Mouse (Mus musculus): ENCODE measurements around the gene 4930469K13Rik. TPM values are rescaled to one million over a fixed set of nuclear protein-coding genes. Genes with fewer than 3 reads are reported as not detected.
"Not testable (repeated sequence)": the region's sequence is repeated elsewhere in the genome, so short reads cannot be mapped to it uniquely, and the experiment has no call there.

Gene 4930469K13Rik
- not detected for total RNA-seq (2021)
- long read RNA-seq, experiment 1: 0 reads
- long read RNA-seq, experiment 2: 0 reads

DNA sequence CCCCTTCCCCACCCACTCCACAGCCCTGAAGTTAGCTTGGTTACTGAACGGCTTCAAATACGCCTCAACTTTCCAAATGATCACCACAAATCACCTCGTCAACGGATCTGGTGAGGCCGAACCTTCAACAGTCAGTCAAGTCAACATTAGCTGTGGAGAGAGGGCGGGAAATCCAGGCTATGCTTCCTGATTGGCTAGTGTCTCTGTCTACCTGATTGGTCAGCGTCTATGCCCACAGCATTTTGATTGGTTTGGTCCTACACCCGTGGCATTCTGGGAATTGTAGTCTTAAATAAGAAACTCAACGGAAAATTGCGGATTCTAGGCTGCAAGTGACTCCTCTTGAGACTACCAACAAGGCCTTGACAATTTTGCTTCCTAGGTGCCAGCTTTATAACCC lies at the start of gene 4930469K13Rik:
Gene 4930469K13Rik, minus strand, starts transcription at position 133 of the 400 bp plus-strand sequence.
- no peak for DNase-seq (ENCODE audit: low spot score in 2 of 2)

DNA sequence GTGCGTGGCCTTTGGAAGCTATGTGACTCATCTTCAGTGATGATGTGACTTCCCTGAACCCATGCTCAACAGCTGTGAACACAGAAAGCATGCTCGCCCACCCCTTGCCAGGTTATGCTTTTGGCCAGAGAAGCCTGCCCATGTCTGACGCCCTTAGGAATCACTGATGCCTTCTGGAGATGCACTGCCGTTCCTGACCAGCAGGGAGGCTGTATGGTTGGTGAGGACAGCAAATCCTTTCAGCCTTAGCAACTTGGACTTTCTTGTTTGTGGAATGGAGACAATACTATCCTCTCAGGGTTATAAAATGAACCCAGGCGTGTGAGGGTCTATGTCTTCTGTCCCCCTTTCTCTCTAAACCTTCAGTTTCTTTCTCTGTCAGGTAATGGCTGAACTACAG lies 48.6 kb upstream of the 4930469K13Rik start:
- DNase-seq (ENCODE audit: low spot score in 2 of 2): no peak

DNA sequence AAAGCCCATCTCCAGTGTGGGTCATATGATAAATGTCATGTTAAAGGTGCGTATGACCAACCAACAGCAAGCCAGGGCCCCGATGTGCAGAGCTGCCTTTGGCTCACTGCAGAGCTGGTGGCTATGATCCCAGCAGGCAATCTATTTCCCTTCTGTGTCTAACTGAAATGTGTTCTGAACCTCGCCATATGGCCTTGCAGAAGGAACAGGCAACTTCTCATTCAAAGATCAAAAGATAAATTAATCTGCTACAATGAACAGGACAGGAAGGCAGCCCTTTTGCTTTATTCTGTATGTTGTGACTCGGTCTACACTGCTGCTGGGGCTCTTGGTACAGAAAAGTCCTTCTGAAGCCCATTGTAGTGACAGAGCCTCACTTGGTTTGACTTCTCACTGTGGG lies 46.1 kb upstream of the 4930469K13Rik start:
- DNase-seq (ENCODE audit: low spot score in 2 of 2): no peak

DNA sequence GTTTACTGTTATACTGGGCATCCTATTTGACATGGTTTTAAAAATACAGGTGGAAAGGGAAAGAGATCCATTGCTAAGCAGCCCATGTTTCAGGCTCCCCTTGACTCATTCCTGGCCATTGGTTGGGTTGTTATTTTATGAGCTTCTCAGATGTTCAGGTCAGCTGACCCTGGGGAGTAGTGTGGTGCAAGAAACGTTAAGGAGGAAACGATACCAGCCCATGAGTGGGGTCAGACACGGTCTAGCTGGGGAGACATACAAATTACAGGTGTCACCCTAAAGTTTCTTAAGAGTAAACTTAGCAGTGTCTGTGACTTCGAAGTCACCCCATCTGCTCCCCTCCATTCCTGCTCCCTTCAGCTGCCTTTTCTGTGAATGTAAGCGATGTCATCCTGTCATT lies 45.6 kb upstream of the 4930469K13Rik start:
- no peak for DNase-seq (ENCODE audit: low spot score in 2 of 2)

DNA sequence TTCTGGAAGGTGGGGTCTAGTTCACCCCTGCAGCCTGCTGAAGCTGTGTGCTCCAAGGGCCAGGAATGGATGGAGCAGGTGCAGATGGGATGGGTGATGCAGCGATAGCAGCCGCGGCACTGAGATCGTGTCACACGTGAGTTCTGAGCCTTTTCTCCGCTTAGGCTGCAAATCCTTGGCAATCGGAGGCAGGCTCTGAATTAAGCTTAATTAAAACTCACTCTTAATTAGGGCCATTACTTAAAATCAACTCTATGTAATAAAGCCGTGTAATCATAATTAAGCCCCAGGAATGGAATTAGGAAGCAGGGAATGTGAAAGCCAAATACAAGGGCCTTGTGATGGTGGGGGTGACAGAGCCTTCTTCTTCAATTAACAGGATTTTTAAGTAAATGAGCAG lies 40.9 kb upstream of the 4930469K13Rik start:
- DNase-seq (ENCODE audit: low spot score in 2 of 2): no peak

DNA sequence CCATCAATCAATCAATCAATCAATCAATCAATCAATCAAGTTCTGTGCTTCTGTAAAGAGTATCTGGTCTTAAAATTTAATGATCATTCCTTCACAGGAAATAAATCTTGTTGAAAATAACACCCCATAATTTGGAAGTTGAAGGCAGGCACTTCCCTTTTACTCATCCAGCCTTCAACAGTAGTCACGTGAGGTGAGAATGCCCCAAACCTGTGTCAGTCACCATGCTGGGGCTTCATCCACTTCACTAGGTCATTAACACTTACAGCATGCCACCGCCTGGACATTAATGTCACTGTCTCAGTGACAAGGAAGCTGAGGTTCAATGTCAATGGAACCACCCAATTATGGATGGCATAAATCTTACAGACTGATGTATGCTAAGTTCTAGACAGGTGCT lies 30.1 kb upstream of the 4930469K13Rik start:
- DNase-seq (ENCODE audit: low spot score in 2 of 2): no peak

DNA sequence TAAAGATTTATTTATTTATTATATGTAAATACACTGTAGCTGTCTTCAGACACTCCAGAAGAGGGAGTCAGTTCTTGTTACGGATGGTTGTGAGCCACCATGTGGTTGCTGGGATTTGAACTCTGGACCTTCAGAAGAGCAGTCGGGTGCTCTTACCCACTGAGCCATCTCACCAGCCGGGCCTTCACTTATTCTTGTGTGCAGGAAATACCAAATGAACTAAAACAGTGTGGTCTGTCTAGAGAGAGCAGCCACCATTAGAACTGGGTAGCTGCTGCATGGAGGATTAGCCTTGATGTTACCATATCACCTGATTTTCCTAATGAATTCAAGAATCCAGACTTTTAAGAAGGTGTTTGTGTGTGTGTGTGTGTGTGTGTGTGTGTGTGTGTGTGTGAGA lies 27.4 kb upstream of the 4930469K13Rik start:
- DNase-seq (ENCODE audit: low spot score in 2 of 2): not testable (repeated sequence)

DNA sequence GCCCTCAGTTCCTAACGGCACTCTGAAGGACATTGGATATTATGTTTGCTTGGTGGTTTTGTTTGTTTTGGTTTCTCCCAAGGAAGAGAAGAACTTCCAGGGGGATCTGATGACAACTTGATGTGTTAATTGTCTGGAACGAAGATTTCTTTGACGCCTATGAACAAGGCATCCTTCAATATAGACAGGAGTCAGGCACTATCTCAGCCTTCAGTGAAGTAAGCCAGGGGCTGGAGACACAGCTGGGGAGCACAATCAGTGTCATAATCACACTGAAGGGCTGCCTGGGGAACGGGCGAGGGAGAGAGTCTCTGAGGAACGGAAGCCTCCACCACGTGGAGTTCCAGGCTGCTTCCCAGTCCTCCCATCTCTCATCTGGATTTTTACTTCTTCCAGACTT lies 26.5 kb upstream of the 4930469K13Rik start:
- DNase-seq (ENCODE audit: low spot score in 2 of 2): no peak

DNA sequence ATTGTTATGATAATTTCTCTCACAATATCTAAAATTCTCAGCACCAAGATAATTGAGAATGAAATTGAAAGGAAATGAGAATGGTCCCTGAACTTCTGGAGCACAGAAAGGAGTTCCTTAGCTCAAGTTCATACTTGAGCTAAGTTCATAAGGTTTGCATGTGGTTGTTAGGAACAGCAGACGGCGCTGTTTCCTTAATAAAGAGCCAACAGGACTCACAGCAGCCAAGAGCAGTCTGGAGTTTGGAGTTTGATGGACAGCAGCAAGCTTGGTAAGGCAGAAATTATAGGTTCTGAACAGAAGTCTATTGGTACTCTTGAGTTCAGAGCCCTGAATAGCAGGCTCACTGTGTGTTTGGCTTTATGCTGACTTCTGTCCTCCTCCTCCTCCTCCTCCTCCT lies 24.8 kb upstream of the 4930469K13Rik start:
- DNase-seq (ENCODE audit: low spot score in 2 of 2): no peak

DNA sequence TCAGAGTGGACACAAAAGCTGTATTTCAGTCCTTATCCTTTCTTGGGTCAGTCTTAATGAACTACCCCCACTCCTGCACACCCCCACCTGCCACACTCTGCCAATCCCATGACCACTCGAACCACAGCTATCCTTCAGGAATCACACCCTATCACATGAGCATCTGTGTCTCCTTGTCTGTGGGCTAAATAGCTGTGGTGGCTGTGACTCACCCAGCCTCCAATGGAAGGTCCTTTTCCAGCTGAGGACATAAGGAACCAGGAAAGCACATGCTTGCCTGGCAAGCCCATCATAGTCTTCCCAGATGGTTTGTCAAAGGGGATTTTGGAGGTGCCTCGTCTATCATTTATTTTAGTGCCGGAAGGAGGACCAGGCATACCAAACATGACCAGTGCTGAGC lies 20.0 kb upstream of the 4930469K13Rik start:
- DNase-seq (ENCODE audit: low spot score in 2 of 2): no peak

DNA sequence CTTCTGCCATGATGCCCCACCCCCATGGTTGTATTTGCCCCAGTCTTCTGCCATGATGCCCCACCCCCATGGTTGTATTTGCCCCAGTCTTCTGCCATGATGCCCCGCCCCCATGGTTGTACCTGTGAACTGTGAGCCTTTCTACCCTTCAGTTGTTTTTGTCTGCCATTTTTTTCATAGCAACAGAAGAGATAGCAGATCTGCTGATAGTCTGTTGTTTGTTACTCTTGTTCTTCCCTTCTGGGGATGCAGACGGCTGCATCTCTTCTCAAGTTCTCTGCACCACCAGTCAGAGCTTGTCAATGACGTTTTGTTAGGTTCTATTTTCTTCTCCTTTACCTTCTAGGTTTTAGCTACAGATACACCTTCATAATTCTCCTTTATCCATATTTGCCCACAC lies 19.2 kb upstream of the 4930469K13Rik start:
- DNase-seq (ENCODE audit: low spot score in 2 of 2): no peak

DNA sequence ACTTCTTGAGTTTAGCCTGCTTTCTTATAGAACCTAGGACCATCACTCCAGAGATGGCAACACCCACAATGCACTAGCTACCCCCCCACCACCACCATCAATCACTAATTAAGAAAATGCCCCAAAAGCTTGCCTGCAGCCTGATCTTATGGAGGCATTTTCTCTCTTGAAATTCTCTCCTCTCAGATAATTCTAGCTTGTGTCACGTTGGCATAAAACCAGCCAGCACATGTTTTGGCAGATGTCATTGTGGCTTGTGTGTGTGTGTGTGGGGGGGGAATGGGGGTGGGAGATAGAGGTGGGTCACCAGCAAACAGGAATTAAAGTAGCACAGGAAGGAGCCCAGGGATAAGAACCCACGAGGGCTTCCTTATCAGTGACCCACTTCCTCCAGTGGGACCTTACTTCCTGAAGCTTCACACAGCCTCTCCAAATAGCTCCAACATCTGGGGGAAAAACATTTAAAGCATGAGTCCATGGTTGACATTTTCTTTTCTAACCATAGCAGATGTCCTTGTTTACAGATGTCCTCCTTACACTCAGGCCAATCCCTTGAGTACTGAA lies 18.3 kb upstream of the 4930469K13Rik start:
- DNase-seq (ENCODE audit: low spot score in 2 of 2): no peak

DNA sequence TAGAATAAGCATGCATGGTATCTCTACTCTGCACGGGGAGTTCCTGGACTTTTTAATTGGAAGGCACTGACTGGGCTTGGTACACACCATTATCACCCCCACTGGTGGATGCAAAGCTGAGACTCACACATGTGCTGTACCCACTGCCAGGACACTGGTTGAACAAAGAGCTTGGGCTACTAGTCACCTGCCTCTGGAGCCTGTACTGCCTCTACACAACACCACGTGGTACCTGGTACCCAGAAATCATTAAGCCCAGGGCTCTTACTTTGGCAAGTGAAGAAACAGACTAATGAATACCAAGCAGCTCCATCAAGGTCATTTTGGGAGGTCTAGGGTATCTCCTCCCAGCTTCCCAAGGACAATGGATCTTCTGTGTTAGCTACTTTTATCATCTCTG lies 15.4 kb upstream of the 4930469K13Rik start:
- DNase-seq (ENCODE audit: low spot score in 2 of 2): no peak

DNA sequence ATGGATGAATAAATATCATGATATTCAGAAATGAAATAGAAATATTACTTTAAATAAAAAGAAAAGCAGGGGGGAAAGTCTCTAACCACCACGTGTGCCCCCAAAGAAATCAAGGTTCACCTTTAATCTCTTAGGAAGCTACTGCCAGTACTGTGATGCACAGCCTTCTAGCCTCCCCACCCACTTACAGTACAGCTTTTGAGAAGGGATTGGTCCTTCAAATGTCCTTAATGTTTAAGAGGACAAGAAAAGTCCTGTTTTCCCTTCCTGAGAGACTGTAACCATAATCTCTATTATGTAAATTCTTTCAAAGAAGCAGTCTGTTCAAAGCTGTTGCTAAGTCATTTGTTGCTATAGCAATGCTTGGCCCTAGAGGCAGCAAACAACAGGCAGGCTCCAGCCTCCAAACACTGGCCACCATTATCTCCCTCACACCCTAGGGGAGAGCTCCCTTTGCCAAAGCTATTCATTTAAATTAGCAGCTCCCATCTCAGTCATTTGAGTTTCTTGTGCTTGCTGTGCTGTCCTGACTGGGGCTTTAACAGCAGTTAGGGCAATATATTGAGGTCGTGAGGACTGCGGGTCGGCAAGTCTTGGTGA lies 14.5 kb upstream of the 4930469K13Rik start:
- no peak for DNase-seq (ENCODE audit: low spot score in 2 of 2)

DNA sequence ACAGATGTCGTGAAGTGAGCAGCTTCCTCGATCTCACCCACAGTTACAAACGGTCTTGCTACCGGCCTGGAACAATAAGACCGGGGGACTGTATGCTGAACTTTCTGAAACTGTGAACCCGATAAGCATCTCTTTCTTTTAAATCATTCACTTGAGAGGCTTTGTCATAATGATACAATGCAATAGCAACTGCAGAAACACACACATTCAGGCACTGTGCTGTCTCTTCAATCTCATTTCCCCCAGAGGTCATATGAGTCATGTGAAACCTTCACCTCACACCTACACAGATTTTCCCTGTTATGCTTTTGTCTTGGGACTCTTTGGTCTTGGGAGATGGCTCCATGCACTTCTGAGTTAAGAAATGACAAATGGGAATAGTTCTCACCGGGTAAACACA lies 13.6 kb upstream of the 4930469K13Rik start:
- DNase-seq (ENCODE audit: low spot score in 2 of 2): no peak

DNA sequence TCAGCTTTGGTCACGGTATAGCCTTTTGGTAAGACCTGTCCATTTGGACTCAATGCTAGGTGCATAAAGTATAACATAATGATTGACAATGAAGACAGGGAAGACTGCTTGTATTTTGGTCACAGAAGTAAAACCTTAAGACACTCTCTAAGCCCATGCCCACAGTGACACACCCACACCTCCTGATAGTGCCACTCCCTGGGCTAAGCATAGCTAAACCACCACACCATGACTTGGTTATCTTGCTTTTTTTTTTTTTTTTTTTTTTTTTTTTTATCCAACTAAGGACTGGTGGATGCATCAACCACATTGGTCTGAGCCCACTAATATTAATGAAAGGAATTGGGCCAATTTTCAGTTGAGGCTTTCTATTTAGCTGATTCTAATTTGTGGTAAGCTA lies 10.9 kb upstream of the 4930469K13Rik start:
- DNase-seq (ENCODE audit: low spot score in 2 of 2): no peak

DNA sequence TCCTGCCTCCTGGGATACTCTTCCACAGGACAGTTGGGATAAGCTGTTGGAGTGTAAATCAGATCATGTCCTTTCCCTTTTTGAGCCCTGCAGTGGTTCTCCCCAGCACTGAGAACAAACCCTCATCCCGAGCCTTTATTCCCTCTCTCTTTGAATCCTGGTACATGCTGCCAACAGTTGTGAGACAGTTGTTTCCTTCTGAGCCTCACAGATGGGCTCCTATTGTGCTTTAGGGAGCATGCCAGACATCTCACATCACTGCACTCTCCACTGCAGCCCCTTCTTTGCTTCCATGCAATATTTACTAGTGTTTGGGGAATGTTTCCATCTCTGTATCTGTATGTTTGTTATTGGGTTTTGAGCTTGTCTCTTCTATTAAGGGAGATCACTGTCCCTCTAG lies 6.6 kb upstream of the 4930469K13Rik start:
- no peak for DNase-seq (ENCODE audit: low spot score in 2 of 2)

DNA sequence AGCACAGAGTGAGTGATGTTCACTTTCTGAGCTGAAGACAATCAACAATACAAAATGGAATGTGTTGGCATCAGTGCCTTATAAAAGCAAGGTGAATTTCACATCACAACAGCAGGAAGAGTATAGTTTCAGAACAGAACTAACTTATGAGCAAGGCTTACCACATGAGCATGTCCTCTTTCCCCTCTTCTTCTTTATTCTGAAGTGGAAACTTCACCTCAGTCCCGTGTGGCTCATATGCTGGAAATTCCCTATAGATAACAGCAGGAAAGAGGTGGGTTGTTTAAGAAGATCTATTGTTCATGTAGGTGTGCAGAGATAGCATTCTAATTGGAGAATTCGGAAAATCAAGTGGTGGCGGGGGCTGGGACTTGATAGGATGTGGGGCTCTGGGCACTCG lies 3.5 kb upstream of the 4930469K13Rik start:
- no peak for DNase-seq (ENCODE audit: low spot score in 2 of 2)

DNA sequence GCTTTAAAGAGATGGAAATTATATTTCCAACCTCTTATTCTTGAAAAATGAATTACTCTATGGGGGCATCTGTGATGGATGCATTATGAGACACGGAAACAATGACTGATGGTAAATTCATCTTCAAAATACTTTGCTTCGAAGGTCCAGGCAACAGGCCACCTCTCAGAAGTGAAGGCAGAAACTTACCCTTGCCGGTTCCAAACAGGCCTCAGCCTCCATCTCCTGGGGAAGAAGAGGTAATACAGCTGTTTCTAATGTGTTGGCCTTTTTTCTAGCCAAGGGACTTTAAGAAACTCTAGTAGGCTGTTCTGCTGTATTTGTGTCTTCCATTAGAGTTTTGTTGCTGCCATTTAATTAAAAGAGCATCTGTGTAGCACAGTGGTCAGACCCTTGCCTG lies 11.3 kb downstream of the 4930469K13Rik start:
- no peak for DNase-seq (ENCODE audit: low spot score in 2 of 2)

DNA sequence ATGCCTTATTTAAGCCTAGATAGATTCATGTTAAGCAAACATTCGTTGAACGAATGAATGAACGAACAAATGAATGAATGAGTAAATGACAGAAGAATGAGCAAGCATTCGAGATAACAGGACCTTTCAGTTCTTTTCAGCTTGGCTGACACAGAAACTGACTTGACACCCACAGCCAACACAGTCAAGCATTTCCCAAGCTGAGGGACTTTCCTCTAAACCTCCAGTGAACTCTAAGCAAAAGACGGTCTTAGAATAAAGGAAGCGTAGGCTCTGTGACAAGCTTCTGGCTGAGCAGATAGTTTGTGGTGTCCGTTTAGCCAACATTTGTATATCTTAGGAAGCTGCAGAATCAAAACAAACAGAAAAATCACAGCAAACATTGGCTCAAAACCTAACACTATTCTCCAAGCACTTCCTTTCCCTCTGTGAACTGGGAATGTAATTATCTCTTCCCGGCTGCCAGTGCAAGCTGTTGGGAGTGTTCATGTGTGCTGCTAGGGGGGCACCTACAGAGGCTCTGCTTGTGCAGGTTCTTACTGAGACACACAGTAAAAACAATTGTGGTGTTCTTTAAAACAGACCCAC lies 12.1 kb downstream of the 4930469K13Rik start:
- no peak for DNase-seq (ENCODE audit: low spot score in 2 of 2)

DNA sequence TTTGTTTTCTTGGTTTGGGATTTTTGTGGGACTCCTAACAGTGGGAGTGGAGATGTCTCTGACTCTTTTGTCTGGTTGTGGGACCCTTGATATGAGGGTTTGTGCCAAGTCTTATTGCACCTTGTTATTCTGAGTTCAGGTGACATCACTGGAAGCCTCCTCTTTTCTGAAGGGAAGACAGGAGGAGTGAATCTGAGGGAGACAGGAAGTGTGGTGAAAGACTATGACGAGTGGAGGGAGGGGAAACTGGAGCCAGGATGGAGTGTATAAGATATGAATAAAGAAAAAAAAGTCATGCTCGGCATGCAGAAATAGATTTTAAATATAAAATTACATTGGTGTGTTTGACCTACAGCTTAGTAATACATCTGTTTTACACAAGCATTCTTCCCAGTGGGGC lies 13.7 kb downstream of the 4930469K13Rik start:
- DNase-seq (ENCODE audit: low spot score in 2 of 2): no peak

DNA sequence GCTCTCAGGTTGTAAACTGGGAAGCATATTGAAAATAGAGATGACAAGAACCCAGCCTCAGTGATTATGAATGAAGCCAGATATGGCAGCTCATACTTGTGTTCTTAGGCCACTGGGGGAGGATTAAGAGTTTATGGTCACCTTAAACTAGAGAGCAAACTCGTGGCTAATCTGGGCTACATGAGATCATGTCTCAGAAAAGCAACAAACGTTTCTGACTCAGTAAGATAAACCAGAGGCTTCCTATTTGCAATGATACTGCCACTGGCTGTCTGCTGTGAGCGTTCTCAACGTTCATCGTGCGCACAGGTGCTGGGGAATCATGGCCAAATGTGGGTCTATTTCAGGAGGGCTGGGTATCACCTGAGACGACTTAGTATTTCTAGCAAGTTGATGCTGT lies 14.6 kb downstream of the 4930469K13Rik start:
- DNase-seq (ENCODE audit: low spot score in 2 of 2): no peak
